Mouse (Mus musculus): ENCODE measurements around the gene Txlna.

DNA sequence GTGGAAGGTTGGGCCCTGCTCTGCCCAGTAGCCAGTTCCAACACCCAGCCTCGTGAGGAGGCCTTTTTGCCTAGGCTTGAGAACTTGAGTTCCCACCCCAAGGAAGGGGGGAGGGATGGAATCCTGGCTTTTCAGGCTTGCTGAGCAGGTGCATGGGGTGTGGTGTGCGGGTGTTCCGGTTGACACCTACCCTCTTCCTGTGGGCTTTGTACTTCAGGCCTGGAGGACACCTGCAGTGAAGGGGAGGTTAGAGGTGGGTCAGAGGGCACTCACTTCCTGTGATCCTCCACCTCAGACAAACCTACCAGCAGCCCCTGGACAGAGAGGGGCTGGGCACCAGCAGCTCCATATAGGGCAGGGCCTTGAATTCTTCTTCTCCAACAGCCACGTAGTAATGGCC lies 30.8 kb downstream of the Txlna start:
- TF ChIP-seq SMC3 (IDR thresholded peaks at IDR 0.05; ENCODE audit: low read depth, low read length) (no peak), MAX (IDR thresholded peaks at IDR 0.05; ENCODE audit: low read length) (no peak), POLR2A (IDR thresholded peaks at IDR 0.05; ENCODE audit: control insufficient read depth in 1 of 2, insufficient read depth in 1 of 2, low read depth in 1 of 2, low read length in 2 of 2, poor library complexity in 1 of 2) (no peak), CTCF (IDR thresholded peaks at IDR 0.05 in 2 of 3, conservative IDR thresholded peaks at IDR 0.05 in 1 of 3; ENCODE audit: control insufficient read depth in 1 of 3, insufficient read depth in 1 of 3, low read depth in 2 of 3, low read length in 3 of 3, poor library complexity in 1 of 3, severe bottlenecking in 1 of 3) (no peak), POLR2AphosphoS5 (IDR thresholded peaks at IDR 0.05; ENCODE audit: borderline replicate concordance, low read depth, low read length) (no peak), TAL1 (IDR thresholded peaks at IDR 0.05; ENCODE audit: low read length) (no peak), NELFE (IDR thresholded peaks at IDR 0.05; ENCODE audit: low read depth, low read length) (no peak), E2F4 (IDR thresholded peaks at IDR 0.05; ENCODE audit: borderline replicate concordance, low read depth, low read length) (no peak), TBP (IDR thresholded peaks at IDR 0.05; ENCODE audit: low read depth, low read length) (no peak), ZC3H11A (IDR thresholded peaks at IDR 0.05; ENCODE audit: low read depth, low read length) (no peak), EP300 (IDR thresholded peaks at IDR 0.05; ENCODE audit: low read depth in 1 of 2, low read length in 2 of 2) (no peak)

Measured in MEL (cell line).